Mouse (Mus musculus) CH12.LX (cell line): Measurements from ENCODE around the gene Olfr123. TPM values are rescaled to one million over a fixed set of nuclear protein-coding genes. Genes with fewer than 3 reads are reported as not detected.

Experiments
- DNase-seq: peaks from one replicate; pipeline ENCODE4 v3.0.0-alpha.2; 2013; ENCODE audit errors: extremely low read depth
- H3K27ac ChIP-seq: 2 replicates; pipeline ENCODE4 v1.5.1; 2012; ENCODE audit warnings: low read depth, mild to moderate bottlenecking, control low read depth, moderate library complexity; ENCODE audit not compliant: insufficient read depth
- H3K27me3 ChIP-seq: replicated peaks from 2 replicates; pipeline ENCODE3; 2012; ENCODE audit warnings: inconsistent platforms
- H3K36me3 ChIP-seq, 2 experiments: replicated peaks in 1 of 2; 2 replicates each; pipeline versions ENCODE3 to v1.6.1; 2012; ENCODE audit warnings: inconsistent platforms in 1 of 2, low read length in 1 of 2, mild to moderate bottlenecking in 1 of 2, mixed read lengths in 1 of 2, moderate library complexity in 1 of 2; ENCODE audit not compliant: control insufficient read depth in 1 of 2, insufficient read depth in 1 of 2
- H3K4me1 ChIP-seq, 2 experiments: 2 replicates each; pipeline ENCODE4 v1.6.1; 2012; ENCODE audit warnings: inconsistent platforms in 1 of 2, moderate library complexity in 1 of 2; ENCODE audit not compliant: insufficient read depth in 2 of 2, control insufficient read depth in 1 of 2
- H3K4me2 ChIP-seq: 2 replicates; pipeline ENCODE4 v1.6.1; 2012; ENCODE audit warnings: low read depth, mild to moderate bottlenecking, control low read depth; ENCODE audit not compliant: poor library complexity, insufficient read depth, severe bottlenecking
- H3K4me3 ChIP-seq, 3 experiments: fragments of 150-350 bp in 1 of 3; sonication (generic) in 1 of 3; replicated peaks in 1 of 3; 2 replicates each; pipeline versions ENCODE3 to v1.5.1; 2011 to 2012; ENCODE audit warnings: low read depth in 2 of 3, low read length in 2 of 3, mild to moderate bottlenecking in 2 of 3, moderate library complexity in 2 of 3, control low read depth in 1 of 3, improper control_type of control experiment in 1 of 3, inconsistent platforms in 1 of 3, mixed read lengths in 1 of 3; ENCODE audit not compliant: poor library complexity in 1 of 3
- H3K79me2 ChIP-seq: replicated peaks from 2 replicates; pipeline ENCODE4 v1.6.1; 2012; ENCODE audit warnings: mild to moderate bottlenecking, moderate library complexity; ENCODE audit not compliant: control insufficient read depth, poor library complexity, insufficient read depth, severe bottlenecking; ENCODE audit errors: extremely low read depth
- H3K9ac ChIP-seq: 2 replicates; pipeline ENCODE4 v1.6.1; 2012; ENCODE audit warnings: low read depth, mild to moderate bottlenecking, control low read depth, moderate library complexity; ENCODE audit not compliant: insufficient read depth
- H3K9me3 ChIP-seq: replicated peaks from 2 replicates; pipeline ENCODE3; 2012; ENCODE audit warnings: low read length, inconsistent platforms, mixed read lengths
- CHD2 ChIP-seq: IDR thresholded peaks from 2 replicates; pipeline ENCODE4 v1.6.1; 2011; ENCODE audit warnings: low read length, improper control_type of control experiment
- EP300 ChIP-seq: IDR thresholded peaks from 2 replicates; pipeline ENCODE4 v1.6.1; 2011; ENCODE audit warnings: low read length, improper control_type of control experiment
- ETS1 ChIP-seq: conservative IDR thresholded peaks from 2 replicates; pipeline ENCODE4 v1.6.1; 2012; ENCODE audit warnings: low read depth, mild to moderate bottlenecking, inconsistent platforms, low read length, improper control_type of control experiment, moderate library complexity
- GABPA ChIP-seq: IDR thresholded peaks from 2 replicates; pipeline ENCODE4 v1.6.1; 2012; ENCODE audit warnings: low read depth, low read length, improper control_type of control experiment, inconsistent platforms; ENCODE audit not compliant: insufficient replicate concordance
- HCFC1 ChIP-seq: IDR thresholded peaks from 2 replicates; pipeline ENCODE4 v1.6.1; 2012; ENCODE audit warnings: low read depth, mild to moderate bottlenecking, inconsistent platforms, low read length, improper control_type of control experiment
- JUN ChIP-seq: IDR thresholded peaks from 2 replicates; pipeline ENCODE4 v1.6.1; 2011; ENCODE audit warnings: low read depth, mild to moderate bottlenecking, low read length, improper control_type of control experiment, moderate library complexity; ENCODE audit not compliant: insufficient read depth
- KAT2A ChIP-seq: IDR thresholded peaks from 2 replicates; pipeline ENCODE4 v1.6.1; 2012; ENCODE audit warnings: low read length, improper control_type of control experiment, inconsistent platforms; ENCODE audit not compliant: insufficient replicate concordance
- MAFK ChIP-seq: IDR thresholded peaks from 2 replicates; pipeline ENCODE4 v1.6.1; 2011; ENCODE audit warnings: low read length, improper control_type of control experiment; ENCODE audit not compliant: insufficient replicate concordance
- MEF2A ChIP-seq: IDR thresholded peaks from 2 replicates; pipeline ENCODE4 v1.6.1; 2014; ENCODE audit warnings: low read depth, mild to moderate bottlenecking, inconsistent platforms, low read length, improper control_type of control experiment, borderline replicate concordance
- NELFE ChIP-seq: IDR thresholded peaks from 2 replicates; pipeline ENCODE4 v1.6.1; 2011; ENCODE audit warnings: low read depth, low read length, improper control_type of control experiment
- NRF1 ChIP-seq: IDR thresholded peaks from 2 replicates; pipeline ENCODE4 v1.6.1; 2014; ENCODE audit warnings: low read depth, mild to moderate bottlenecking, inconsistent platforms, low read length, improper control_type of control experiment, moderate library complexity
- PAX5 ChIP-seq: IDR thresholded peaks from 2 replicates; pipeline ENCODE4 v1.6.1; 2012; ENCODE audit warnings: low read length, inconsistent platforms, mixed read lengths
- SIN3A ChIP-seq: IDR thresholded peaks from 2 replicates; pipeline ENCODE4 v1.6.1; 2012; ENCODE audit warnings: low read length, improper control_type of control experiment, inconsistent platforms
- TBP ChIP-seq: conservative IDR thresholded peaks from 2 replicates; pipeline ENCODE4 v1.6.1; 2011; ENCODE audit warnings: low read depth, low read length, improper control_type of control experiment
- TCF12 ChIP-seq: IDR thresholded peaks from 2 replicates; pipeline ENCODE4 v1.6.1; 2014; ENCODE audit warnings: low read depth, mild to moderate bottlenecking, inconsistent platforms, low read length, improper control_type of control experiment
- UBTF ChIP-seq: IDR thresholded peaks from 2 replicates; pipeline ENCODE4 v1.6.1; 2012; ENCODE audit warnings: low read depth, mild to moderate bottlenecking, inconsistent platforms, low read length, improper control_type of control experiment, moderate library complexity
- USF2 ChIP-seq: conservative IDR thresholded peaks from 2 replicates; pipeline ENCODE4 v1.6.1; 2011; ENCODE audit warnings: low read depth, low read length, improper control_type of control experiment
- ZC3H11A ChIP-seq: IDR thresholded peaks from 2 replicates; pipeline ENCODE4 v1.6.1; 2012; ENCODE audit warnings: low read depth, mild to moderate bottlenecking, inconsistent platforms, low read length, improper control_type of control experiment
- ZKSCAN1 ChIP-seq: IDR thresholded peaks from 2 replicates; pipeline ENCODE4 v1.6.1; 2012; ENCODE audit warnings: low read depth, inconsistent platforms, low read length, improper control_type of control experiment, borderline replicate concordance
- ZMIZ1 ChIP-seq: IDR thresholded peaks from 2 replicates; pipeline ENCODE4 v1.6.1; 2012; ENCODE audit warnings: low read depth, mild to moderate bottlenecking, inconsistent platforms, low read length, improper control_type of control experiment
- ZNF384 ChIP-seq: IDR thresholded peaks from 2 replicates; pipeline ENCODE4 v1.6.1; 2012; ENCODE audit warnings: low read depth, low read length, improper control_type of control experiment, inconsistent platforms
- dilution Hi-C: fragments of 300-500 bp; cut with MboI; formaldehyde crosslinking; loops from 2 replicates; pipeline ENCODE4 v1.14.3; 2020; ENCODE audit warnings: low sequenced_read_pairs; ENCODE audit not compliant: extremely low pct_unique_long_range_greater_than_20kb, extremely low pct_ligation_motif_present
- in situ Hi-C: fragments of 300-500 bp; cut with MboI; formaldehyde crosslinking; loops from 3 replicates; pipeline ENCODE4 v1.14.3; 2019; ENCODE audit warnings: low sequenced_read_pairs, low pct_ligation_motif_present, low pct_unique_long_range_greater_than_20kb, mixed read lengths
- polyA plus RNA-seq: library from polyadenylated mRNA; unstranded; fragments of >175 nt; gene quantifications from 2 replicates; pipeline ENCODE4 v1.2.1, GENCODE M21; 2012; ENCODE audit warnings: low read depth; ENCODE audit not compliant: insufficient read length
- total RNA-seq, 2 experiments: library from RNA; depleted of rRNA; stranded (reverse); fragments of 300-350 nt in 1 of 2; fragments of >200 nt in 1 of 2; gene quantifications; 2 replicates each; pipeline ENCODE4 v1.2.3; 2012 to 2014

Gene Olfr123
- total and polyA plus RNA-seq, 3 experiments, result not detected

GRCm38 (mm10) chr17:37799588-37799987 is 6.3 kb downstream of the Olfr123 start, which contains the start of gene Olfr124:
Gene Olfr124 (plus strand): TSS chr17:37799888.
- in situ Hi-C loops, result no loop called here
- no peaks in the 10 kb centered on the region for H3K36me3 ChIP-seq
- H3K4me2 ChIP-seq, result no peak within 1 kb of the TSS

GRCm38 (mm10) chr17:37832649-37833048 is 39.3 kb downstream of the Olfr123 start, which contains the start of gene Olfr125:
Gene Olfr125 (plus strand): TSS chr17:37832949.
- H3K9ac ChIP-seq, result no peak within 1 kb of the TSS
- no peak for DNase-seq
- TF ChIP-seq ETS1 (no peak), TBP (no peak), MEF2A (no peak), TCF12 (no peak), NELFE (no peak), SIN3A (no peak)
- no peaks in the 10 kb centered on the region for H3K36me3 ChIP-seq
- no peak within 1 kb of the TSS for H3K4me3 ChIP-seq
- H3K4me2 ChIP-seq, result no peak within 1 kb of the TSS
- in situ Hi-C loops, result no loop called here
- H3K4me1 ChIP-seq, result no peaks in the 10 kb centered on the region
- dilution Hi-C loops, result no loop called here
- no peaks in the 10 kb centered on the region for H3K79me2 ChIP-seq
- H3K27ac ChIP-seq, result no peak within 1 kb of the TSS
- H3K9me3 ChIP-seq, result peaks cover 11% of the 10 kb centered on the region
- H3K27me3 ChIP-seq, result no peaks in the 10 kb centered on the region

More at GRCm38 (mm10) chr17:37799588-37799987, 6.3 kb downstream of the Olfr123 start, which contains the start of gene Olfr124:
- dilution Hi-C loops, result no loop called here
- no peak for TF ChIP-seq NRF1
- no peak for TF ChIP-seq ZKSCAN1
- no peak for TF ChIP-seq CHD2
- no peak for TF ChIP-seq EP300
- TF ChIP-seq HCFC1, result no peak
- TF ChIP-seq JUN, result no peak
- no peak for TF ChIP-seq ZNF384
- TF ChIP-seq GABPA, result no peak
- no peak for TF ChIP-seq UBTF
- TF ChIP-seq MAFK, result no peak
- no peak for TF ChIP-seq ZMIZ1
- no peak for TF ChIP-seq MEF2A
- TF ChIP-seq TBP, result no peak
- TF ChIP-seq SIN3A, result no peak
- TF ChIP-seq ZC3H11A, result no peak
- TF ChIP-seq KAT2A, result no peak
- TF ChIP-seq PAX5, result no peak
- TF ChIP-seq USF2, result no peak
- no peak for TF ChIP-seq NELFE
- TF ChIP-seq, all 38 proteins: peak for 0
- Histone ChIP-seq H3K27ac (no peak within 1 kb of the TSS), H3K79me2 (no peaks in the 10 kb centered on the region), H3K9me3 (peaks cover 16% of the 10 kb centered on the region), H3K4me1 (no peaks in the 10 kb centered on the region), H3K9ac (no peak within 1 kb of the TSS), H3K27me3 (no peaks in the 10 kb centered on the region), H3K4me3 (no peak within 1 kb of the TSS)
- DNase-seq, result no peak
